Mouse (Mus musculus): ENCODE data around the gene Cops8.

Gene Cops8

GRCm38 (mm10) chr1:90650781-90651437 is 48.1 kb downstream of the Cops8 start:
- peak; percentile 54 for DNase-seq (ENCODE audit: low read depth, low spot score)

- DNase-seq (ENCODE audit: low read depth, low spot score), result no peak
These were observed 49.0 kb downstream of the Cops8 start for GRCm38 (mm10) chr1:90651781-90652180.

- DNase-seq (ENCODE audit: low read depth, low spot score), result no peak
These were observed 49.8 kb downstream of the Cops8 start for GRCm38 (mm10) chr1:90652553-90652952.

- DNase-seq (ENCODE audit: low read depth, low spot score), result no peak
These were observed 53.9 kb downstream of the Cops8 start for GRCm38 (mm10) chr1:90656492-90657245.

- no peak for DNase-seq (ENCODE audit: low read depth, low spot score)
These were observed 54.7 kb downstream of the Cops8 start for GRCm38 (mm10) chr1:90657292-90658050.

GRCm38 (mm10) chr1:90658581-90658980 is 55.8 kb downstream of the Cops8 start:
- DNase-seq (ENCODE audit: low read depth, low spot score), result no peak

- no peak for DNase-seq (ENCODE audit: low read depth, low spot score)
These were observed 57.4 kb downstream of the Cops8 start for GRCm38 (mm10) chr1:90660150-90660549.

GRCm38 (mm10) chr1:90662491-90662890 is 59.7 kb downstream of the Cops8 start:
- DNase-seq (ENCODE audit: low read depth, low spot score), result no peak

Measured in brain, embryonic 18.5 days (tissue).